Mouse (Mus musculus) brain, embryonic 18.5 days (tissue): Measurements from ENCODE around the gene 7530416G11Rik.

ENCODE experiments used
- DNase-seq: peaks from one replicate; pipeline ENCODE4 v3.0.0-alpha.2; 2012; ENCODE audit warnings: low read depth, low spot score

The 7530416G11Rik gene

DNA sequence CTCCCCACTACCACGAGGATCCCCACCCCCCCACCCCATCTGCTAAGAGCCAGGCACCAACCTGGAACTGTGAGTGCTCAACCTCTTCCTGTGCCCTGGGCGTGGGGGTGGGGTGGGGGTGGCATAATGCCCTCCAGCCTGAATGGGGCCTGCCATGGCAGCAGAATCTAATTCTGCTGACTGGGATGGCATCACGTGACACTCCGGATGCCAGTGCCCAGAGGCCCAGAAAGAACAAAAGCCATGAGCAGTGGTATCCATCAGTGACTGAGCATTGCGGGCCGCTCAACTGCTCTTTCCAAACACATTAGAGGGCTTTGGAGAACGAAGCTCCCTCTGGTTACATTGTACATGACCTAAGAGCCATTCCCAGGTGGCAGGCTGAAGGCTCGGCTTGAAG is at the start of gene 7530416G11Rik:
Gene 7530416G11Rik, minus strand, starts transcription at position 101 of the 400 bp plus-strand sequence.
- no peak for DNase-seq

DNA sequence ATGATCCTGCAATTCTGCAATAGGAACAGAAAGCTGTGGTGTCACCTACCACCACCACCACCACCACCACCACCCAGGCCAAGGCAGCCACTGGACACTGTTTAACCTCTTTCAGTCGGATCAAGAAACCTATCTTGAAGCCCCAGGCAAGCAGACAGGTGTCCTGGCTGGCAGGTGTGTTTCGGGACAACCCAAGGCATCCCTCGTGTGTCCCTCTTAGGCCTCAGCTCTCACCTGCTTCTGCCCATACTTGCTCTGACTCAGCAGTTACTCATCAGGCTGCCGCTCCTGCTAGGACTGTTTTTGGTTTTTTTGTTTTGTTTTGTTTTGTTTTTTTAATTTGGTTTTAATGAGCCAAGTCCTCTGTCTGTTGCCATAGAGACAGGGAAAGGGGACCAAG is 43.5 kb upstream of the 7530416G11Rik start:
- DNase-seq: no peak

DNA sequence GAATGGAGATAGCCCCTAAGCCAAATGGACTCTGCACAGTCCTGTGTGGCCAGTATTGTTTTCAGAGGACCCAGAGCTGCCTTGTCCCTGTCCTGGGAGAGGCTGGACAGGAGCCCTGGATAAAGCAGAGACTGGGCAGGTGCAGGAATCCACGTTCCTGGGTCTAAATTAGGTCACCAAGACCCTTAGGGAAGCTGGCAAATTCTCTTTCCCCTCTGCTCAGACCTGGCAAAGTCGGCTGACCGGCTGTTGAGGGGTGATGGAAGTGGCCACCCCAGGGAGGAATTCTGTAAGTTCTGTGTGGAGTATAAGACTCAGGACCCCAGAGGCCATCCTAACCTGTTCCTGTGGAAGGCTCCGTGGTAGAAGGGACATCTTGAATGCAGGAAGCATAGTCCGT is 42.3 kb upstream of the 7530416G11Rik start:
- no peak for DNase-seq

DNA sequence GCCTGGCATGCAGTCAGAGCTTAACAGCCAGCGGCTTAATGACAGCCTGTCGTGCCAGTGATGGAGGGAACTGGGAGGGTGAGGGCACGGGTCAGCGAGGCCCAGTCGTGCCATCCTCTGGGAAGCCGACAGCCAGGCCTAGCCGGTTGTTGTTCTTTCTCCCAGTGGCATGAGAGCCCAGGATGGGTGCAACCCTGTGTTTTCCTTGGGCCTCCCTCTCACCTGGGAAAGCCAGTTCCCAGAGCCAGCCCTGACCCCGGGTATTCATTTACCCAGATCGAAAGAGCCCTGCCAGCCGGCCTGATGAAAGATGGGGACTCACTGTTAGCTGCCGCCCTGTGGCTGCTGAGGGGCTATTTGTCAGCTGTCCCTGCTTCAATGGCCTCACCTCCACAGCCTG is 35.1 kb upstream of the 7530416G11Rik start:
- DNase-seq: no peak

DNA sequence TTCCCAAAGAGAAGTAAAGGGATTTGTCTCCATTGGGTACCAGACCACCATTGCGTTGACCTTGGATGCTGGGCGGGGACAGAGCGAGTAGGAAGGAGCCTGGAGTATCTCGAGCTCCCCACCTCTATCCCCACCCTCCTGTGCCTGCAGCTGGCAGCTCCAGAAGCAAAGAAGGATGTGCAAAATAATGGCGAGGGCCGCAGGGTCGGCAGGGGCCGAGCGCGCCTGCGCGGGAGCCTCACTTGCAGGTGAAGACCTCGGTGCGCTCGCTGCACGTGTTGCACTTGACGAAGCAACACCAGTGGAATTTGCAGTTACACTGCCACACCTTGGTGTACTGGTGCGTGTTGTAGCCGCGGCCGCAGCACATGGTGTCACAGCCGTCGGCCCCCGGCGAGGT is 34.1 kb upstream of the 7530416G11Rik start:
- no peak for DNase-seq

DNA sequence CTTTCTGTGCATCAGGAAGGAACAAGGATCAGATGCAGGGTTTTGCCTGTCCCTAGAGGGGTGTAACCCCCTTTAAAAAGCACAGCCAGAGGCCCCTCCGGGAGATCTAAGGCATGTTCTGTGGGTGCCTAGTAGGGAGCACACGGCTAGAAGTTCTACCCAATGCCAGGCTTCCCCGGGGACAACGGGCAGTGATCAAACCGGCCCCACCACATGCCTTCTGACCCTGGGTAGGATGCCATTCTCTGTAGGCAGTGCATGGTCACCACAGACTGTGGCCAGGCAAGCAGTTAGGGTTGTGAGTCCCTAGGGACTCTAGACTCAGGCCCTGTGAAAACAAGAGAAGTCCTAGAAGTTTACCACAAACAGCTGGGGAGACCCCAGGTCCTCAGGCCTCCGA is 31.6 kb upstream of the 7530416G11Rik start:
- no peak for DNase-seq

DNA sequence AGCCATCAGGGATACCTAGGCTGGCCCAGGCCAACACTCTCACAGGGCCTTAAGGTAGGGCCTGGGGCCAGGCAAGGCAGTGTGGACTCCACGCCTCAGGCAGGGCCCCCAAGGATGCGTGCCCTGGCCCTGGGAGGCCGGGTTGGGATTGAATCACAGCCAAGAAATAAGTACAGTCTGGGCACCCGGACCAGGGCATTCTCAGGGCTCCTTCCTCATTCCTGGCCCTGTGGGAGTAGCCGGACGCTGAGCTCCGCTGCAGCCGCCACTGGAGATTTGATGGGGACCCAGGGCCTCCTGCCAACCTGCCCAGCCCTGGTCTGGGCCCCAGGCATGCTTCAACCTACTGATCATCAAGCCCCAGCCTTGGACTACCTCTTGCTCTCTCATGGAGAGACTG is 31.2 kb upstream of the 7530416G11Rik start:
- no peak for DNase-seq

DNA sequence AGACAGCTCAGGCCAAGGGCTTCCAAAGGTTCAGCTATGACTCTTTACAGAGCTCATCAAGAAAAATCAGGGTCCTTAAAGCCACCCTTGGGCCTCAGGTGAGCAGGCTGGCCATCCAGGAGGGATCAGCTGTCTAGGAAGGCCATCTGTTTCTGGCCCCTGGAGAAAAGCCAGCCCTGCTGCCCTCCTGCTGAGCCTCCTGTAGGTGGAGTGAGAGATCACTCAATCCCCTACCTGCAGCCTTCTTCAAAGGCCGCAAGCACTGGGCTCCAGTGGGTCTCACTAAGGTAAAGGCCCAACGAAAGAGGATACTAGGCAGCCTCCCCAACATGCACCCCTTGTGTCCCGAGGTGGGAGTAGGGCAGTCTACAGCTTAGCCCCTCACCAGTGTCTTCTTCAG is 29.0 kb upstream of the 7530416G11Rik start:
- no peak for DNase-seq

DNA sequence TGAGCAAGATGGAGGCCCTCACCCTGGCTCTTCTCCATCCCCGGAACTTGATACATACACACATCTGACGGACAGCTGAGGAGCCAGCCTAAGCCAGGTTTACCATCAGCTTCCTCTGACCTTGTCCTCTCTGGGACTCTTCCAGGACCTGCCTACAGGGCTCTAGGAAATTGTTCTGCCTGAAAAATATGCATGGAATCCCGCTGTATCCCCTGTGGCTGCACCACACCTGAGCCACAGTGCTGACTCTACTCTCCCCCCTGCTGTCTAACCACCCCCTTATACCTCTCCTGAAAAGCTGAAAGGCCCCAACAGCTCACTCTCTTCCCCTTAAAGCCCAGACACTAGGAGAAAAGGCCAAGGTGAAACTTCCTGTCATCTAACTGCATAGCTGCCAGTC is 26.9 kb upstream of the 7530416G11Rik start:
- no peak for DNase-seq

DNA sequence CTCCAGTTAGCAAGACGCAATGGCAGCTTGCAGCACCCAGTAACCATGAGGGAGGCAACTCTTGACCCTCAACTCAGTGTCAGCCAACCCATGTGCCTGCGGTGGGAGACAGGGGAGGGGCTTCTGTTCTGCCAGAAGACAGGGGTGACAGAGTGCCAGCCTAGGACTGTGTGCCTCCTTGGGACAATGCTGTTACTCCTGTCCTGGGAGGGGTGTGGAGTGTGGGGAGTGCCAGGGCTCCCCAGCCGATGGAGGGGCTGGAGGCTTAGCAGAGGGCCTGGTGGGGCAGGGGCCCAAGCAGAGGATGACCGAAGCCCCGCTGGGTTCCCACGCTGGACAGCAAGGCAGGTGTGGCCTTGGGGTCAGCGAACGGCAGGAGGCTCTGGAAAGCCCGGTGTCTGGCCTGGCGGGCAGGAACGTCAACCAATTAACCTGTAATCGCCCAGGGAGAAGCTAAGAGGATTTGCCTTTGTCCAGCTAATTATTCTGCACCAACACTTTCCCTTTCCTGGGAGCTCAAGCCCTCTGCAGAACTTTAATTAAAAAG is 21.4 kb upstream of the 7530416G11Rik start:
- no peak for DNase-seq

DNA sequence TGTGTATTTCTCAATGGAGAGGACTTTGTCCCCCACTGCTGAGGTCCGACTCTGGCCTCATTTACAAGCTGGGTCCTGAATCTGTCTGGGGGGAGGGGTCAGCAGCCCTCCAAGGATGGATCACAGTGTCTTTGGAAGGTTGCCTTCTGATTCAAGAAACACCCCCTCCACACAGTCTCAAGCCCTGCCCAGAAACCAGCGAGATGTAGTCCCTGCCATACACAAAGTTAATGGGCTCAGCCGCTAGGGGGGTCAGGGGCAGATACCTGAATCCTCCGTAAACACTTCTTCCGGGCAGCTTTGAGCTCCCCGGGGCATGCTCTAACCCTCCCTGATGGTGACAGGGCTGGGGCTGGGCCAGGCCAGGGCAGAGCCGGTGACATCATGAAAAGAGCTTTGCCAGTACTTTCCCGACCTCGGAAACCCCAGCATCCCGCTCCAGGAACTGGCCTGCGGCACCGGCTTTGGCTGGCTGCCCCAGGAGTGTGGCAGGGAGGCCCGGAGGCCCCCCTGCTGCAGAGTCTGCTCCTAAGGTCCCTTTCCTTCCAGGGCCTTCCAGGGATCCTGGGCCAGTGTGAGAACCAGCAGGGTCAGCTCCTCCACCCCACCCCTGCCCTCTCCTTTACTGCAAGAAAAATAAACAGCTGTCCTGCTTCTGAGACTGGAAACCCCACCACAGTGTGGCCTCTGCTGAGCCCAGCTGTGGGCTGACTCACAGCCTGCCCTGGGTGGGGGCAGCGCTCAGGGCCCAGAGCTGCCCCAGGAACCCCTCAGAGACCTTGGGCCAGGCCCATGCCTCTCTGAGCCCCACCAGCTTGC is 20.4 kb upstream of the 7530416G11Rik start:
- no peak for DNase-seq

DNA sequence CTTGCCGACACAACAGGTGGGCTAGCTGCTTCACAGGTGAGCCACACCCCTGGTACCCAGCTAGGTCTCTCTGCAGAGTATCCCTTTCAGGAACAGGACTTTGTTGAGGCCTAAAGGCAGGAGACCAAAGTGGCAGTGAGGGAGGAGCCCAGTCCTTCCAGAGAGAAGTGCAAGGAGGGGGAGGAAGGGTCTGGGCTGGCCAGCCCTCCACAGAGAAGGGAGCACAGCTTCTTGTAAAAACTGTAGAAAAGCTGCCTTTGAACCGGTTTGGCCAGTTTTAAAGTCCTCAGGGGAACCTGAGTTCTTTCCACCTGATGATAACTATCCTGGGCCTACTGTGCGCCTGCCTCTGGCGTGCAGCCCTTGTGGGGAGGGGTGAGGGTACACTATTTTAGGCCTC is 16.4 kb upstream of the 7530416G11Rik start:
- DNase-seq: no peak

DNA sequence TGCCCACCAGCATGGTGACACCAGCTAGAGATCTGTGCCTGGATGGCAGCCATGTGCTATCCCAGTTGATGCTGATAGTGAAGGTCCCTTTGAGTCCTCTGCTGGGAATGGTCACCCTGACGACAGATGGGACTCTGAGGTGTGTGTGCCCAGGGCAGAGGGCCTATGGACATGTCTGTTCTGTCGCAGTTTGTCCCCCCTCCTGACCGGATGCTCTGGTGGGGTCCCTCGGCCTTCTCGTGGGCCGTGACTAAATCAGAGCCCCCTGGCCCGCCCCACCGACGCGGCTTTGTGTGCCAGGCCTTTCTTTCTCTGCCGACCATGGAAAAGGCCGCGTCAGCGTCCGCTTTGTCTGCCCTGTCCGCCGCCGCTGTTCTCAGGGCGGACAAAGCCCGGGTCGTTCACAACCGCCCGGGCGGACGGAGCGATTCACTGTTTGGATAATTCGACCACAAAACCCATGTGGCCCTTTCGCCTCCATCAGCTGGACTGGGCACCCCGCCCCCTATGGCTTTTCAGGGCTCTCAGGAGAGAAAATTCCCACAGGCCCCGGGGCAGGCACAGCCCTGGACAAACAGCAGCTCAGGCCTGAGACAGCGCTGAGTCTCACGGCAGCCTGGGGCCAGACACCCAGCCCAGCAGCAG is 4.5 kb upstream of the 7530416G11Rik start:
- no peak for DNase-seq

DNA sequence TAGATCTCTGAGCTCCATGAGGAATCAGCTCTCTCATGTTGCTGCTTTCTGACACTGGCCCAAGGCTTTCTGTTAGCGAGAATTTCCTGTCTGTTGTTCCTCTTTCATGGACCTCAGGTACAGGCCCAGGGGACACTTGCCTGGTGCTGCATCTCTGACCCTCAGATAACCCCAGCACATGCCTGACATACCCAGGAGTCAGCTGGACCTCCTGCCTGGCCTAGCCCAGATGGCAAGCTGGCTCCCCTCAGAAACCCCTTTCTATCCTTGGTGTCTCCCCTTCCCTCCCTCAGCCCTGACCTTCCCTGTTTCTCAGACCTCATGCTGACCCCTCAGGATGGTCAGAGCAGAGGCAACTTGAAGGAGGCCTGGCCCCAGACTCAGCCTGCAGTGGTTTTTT is 3.7 kb upstream of the 7530416G11Rik start:
- DNase-seq: no peak

DNA sequence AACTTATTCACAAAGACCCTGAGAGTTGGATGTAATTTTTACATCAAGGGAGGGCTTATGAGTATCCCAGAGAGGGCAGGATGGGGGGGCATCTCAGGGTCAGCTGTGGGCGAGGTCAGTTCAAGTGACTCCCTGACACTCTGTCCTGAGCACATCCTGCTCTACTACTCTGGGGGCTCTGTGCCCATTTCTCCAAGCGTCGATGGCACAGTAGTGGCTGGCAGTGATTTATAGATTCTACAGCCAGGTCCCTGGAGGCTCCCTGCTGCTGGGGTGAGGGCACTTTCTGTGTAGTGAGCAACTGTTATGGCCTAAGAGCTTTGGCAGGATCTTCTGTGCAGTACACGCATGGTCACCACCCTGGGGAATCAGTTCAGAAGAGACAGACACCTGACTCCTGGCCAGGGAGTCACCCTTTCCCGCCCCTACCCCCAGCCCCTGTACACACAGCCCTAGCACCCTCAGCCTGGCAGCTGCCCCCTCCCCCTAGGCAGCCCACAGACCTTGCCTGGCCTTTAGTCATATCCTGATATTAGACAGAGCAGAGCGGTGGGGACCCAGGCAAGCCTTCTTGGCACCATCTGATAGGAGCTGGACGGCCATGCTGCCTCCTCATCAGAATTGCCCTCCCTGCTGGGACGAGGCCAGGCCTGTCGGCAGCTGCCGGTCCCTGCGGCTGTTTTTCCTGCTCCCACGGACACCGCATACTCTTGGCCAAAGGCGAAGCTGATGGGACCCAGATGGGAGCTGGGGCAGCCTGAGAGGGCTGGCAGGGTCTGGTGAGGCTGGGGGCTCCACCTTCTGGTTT is 2.3 kb upstream of the 7530416G11Rik start:
- no peak for DNase-seq

DNA sequence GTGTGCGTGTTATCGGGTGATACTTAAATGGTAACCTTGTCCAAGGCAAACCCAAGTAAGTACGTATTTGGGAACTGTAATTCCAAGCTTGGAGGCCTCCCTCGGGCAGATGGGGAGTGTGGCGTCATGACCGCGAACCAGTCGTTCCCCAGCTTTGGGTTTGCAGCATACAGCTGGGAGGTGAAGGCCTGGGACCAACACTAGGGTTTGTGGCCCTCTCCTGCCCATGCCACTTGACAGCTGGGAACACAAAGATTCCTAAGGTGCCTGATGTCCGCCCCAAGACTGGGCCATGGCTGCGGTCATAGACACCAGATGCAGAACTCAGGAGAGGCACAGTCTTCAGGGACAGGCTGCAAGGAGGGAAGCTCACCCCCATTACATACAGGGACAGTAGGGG is 2.8 kb downstream of the 7530416G11Rik start:
- no peak for DNase-seq

DNA sequence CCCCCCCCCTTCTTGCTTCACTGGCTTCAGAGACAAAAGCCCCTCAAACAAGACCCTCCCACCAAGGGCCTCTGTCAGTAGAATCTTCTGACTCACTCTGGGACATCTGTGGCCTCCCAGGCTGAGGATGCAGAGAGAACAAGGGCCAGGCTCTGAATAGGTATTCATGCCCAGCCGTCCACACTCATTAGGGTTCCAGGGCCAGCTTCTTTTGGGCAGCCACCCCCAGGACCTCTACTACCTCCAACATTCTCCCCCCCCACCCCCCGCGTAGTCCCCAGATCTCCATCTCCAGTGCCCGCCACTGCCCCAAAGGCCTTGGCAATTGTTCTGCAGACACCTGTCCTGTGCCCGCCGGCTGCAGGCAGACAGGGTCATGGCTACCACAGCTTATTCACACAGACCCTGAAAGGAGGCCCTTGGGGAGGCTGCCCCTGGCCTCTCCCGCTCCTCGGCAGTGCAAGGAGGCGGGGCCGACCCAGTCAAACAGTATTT is 5.0 kb downstream of the 7530416G11Rik start:
- DNase-seq: no peak

DNA sequence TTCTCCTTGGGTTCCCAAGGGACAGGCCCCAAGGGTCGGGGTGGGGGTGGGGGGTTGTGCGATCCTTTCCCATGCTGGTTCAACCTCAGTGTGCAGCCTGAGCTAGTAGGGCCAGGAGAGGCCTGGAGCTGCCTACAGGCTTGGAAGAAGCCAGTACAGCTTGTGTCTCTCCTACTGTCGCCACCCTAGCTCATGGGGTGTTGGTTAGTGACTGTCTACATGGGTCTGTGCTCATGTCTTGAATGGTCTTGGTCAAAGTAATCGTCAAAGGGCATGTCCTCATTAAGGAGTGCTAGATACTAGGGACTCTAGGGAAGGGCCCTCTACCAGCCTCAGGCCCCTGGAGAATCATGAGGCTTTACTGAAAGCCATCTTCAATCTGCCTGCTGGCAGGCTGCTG is 5.5 kb downstream of the 7530416G11Rik start:
- no peak for DNase-seq

DNA sequence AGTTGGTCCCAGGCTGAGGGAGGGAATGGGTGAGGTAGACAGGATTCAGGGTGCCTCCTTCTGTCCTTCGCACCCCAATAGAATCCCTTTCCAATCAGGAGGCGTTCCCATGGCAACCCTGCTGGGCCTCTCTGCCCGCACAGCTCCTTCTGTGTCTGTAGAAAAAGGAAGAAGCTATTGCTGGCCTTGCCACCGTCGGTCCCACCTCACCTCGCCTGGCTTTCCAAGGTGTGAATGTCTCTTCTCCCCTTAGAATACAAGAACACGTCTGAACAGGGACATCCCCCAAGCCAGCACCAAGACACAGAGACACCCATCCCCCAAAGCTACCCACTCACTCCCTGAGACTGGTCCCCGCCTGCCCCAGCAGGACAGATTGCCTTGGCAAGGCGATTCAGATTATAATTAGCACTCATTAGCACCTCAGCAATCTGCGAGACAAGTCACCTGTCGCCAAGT is 8.8 kb downstream of the 7530416G11Rik start:
- peak; percentile 64 for DNase-seq

DNA sequence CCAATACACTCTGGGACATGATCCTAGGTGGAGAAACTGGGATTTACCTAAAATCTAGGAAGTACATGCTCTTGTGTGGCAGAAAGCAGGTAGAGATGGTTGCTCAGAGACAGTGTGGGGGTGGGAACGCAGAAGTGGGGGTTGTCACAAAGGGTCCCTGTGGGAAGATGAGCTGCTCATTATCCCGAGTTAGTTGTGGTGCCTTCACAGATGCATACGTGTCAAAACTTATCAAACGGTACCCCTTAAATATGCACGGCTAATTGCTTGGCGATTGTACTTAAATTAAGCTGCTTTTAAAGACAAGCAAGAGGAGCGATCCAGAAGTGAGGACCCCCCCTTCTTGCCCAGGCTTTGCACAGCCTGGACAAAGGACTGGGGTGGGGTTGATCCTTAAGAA is 13.3 kb downstream of the 7530416G11Rik start:
- DNase-seq: no peak

DNA sequence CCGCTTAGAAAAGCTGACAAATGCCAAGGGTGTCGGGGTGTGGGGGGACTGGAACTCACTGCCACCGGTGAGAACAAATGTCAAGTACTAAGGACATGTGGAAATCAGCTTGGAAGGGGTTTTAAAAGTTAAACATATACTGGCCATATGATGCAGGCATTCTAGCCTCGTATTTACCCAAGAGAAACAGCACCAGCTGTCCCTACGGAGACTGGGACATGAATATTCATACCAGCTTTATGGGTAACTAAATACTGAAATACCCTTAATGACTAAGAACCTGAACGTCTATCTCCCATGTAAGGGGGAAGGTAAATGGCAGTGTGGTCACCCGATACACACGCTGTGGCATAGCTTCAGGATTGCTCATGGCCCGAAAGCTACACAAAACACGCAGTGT is 14.1 kb downstream of the 7530416G11Rik start:
- no peak for DNase-seq

DNA sequence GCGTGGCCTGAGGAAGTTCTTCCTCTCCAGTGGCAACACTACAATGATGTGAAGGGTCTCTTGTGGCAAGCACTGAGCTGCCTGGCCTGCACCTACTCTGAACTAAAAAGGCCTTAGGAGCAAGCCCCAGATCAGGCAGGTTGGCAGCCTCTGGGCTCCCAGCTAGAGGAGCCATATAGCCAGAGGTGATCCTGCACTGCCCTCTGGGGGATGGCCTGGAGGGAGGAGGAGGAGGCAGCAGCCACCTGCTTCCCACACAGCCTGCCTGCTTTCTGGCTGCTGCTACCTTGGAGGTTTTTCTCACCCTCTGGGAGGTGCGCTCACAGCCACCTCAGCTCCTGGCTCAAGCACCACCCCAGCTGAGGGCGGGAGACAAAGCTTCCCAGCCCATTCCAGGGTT is 22.4 kb downstream of the 7530416G11Rik start:
- DNase-seq: no peak
